In genomic region chr13:24786014-24786490, GRCm38 (mm10) we compare ENCODE assay signal across 9 mouse cellular contexts. TPM values are rescaled to one million over a fixed set of nuclear protein-coding genes. Genes with fewer than 3 reads are reported as not detected.
A peak's percentile ranks its signal among the peaks of the same experiment; 100 is the strongest.
DNase-seq lines count a peak whose midpoint lies in the region; ATAC-seq lines count a peak whose summit lies in the region.
"Had no signal": no experiment of that assay in that cellular context is flagged by ENCODE, and none has a peak within 500 bp of the region (broad histone marks: within the 10 kb centered on the region; RNA-seq: fewer than 3 reads in every experiment).

No protein-coding gene starts in this region.

- WGBS in midbrain, embryonic 14.5 days: 36% methylated on average over 11 of the region's 11 CpGs
- WGBS in midbrain, embryonic 15.5 days: 37% methylated on average over 11 of the region's 11 CpGs

- no peaks in the 10 kb centered on the region for H3K4me1 ChIP-seq in midbrain, embryonic 14.5 days (ENCODE audit: control insufficient read depth, insufficient read depth, low read length)
- no peaks in the 10 kb centered on the region for H3K4me1 ChIP-seq in midbrain, embryonic 15.5 days
- H3K4me1 ChIP-seq: embryonic facial prominence, embryonic 12.5 days had no signal

- H3K36me3 ChIP-seq in midbrain, embryonic 14.5 days (ENCODE audit: control insufficient read depth, insufficient read depth, low read length): no peaks in the 10 kb centered on the region
- no peaks in the 10 kb centered on the region for H3K36me3 ChIP-seq in midbrain, embryonic 15.5 days (replicated peaks)
- H3K36me3 ChIP-seq: embryonic facial prominence, embryonic 12.5 days had no signal

- DNase-seq in midbrain, embryonic 14.5 days: no peak
- DNase-seq in brain, adult 2 months (ENCODE audit: low read depth, low spot score): peak; percentile 97
- peak; percentile 71 for DNase-seq in kidney, adult 11 months
- DNase-seq in thymus, adult 18-20 months: peak; percentile 48 to 66
- no peak for DNase-seq in layer of hippocampus, adult 8-10 months (ENCODE audit: low spot score in 2 of 2)
- DNase-seq in gastrocnemius, adult 8-10 months (ENCODE audit: low spot score in 2 of 2): no peak

- H3K27me3 ChIP-seq in midbrain, embryonic 14.5 days (ENCODE audit: control insufficient read depth, insufficient read depth, low read length): no peaks in the 10 kb centered on the region
- H3K27me3 ChIP-seq in midbrain, embryonic 15.5 days (replicated peaks): no peaks in the 10 kb centered on the region
- H3K27me3 ChIP-seq: embryonic facial prominence, embryonic 12.5 days had no signal

- H3K4me3 ChIP-seq in midbrain, embryonic 14.5 days (replicated peaks; ENCODE audit: low read depth, low read length): no peak overlapping the region
- no peak overlapping the region for H3K4me3 ChIP-seq in midbrain, embryonic 15.5 days
- H3K4me3 ChIP-seq: embryonic facial prominence, embryonic 12.5 days had no signal

- no peak overlapping the region for H3K4me2 ChIP-seq in midbrain, embryonic 14.5 days (ENCODE audit: low read length)
- no peak overlapping the region for H3K4me2 ChIP-seq in midbrain, embryonic 15.5 days
- H3K4me2 ChIP-seq: embryonic facial prominence, embryonic 12.5 days had no signal

- no peak overlapping the region for H3K27ac ChIP-seq in midbrain, embryonic 14.5 days (replicated peaks; ENCODE audit: low read depth, low read length)
- H3K27ac ChIP-seq in midbrain, embryonic 15.5 days: no peak overlapping the region
- H3K27ac ChIP-seq: embryonic facial prominence, embryonic 12.5 days had no signal

- 0 out of 2 replicates have a peak, but pooled peaks have one; percentile 6 for ATAC-seq in midbrain, embryonic 14.5 days (ENCODE audit: low FRiP score, low TSS enrichment)
- ATAC-seq in midbrain, embryonic 15.5 days (replicated peaks): no peak; the same call in 1 of the 2 replicates

- no peak overlapping the region for H3K9ac ChIP-seq in midbrain, embryonic 14.5 days (replicated peaks; ENCODE audit: low read length)
- no peak overlapping the region for H3K9ac ChIP-seq in midbrain, embryonic 15.5 days
- H3K9ac ChIP-seq: embryonic facial prominence, embryonic 12.5 days had no signal

- no peaks in the 10 kb centered on the region for H3K9me3 ChIP-seq in midbrain, embryonic 14.5 days (ENCODE audit: control insufficient read depth, low read length)
- no peaks in the 10 kb centered on the region for H3K9me3 ChIP-seq in midbrain, embryonic 15.5 days
- H3K9me3 ChIP-seq: embryonic facial prominence, embryonic 12.5 days had no signal

RNA-seq across cellular contexts. Expression of gene BC005537, which starts 15.4 kb away (rescaled TPM):
- polyA plus RNA-seq in midbrain, embryonic 14.5 days (2014; fragmentation: Nextera tagmentation; extraction: Ambion mirVana): 51.8 and 76.3 TPM in 2 replicates
- polyA plus RNA-seq in midbrain, embryonic 15.5 days (2015; fragmentation: Nextera tagmentation; extraction: Ambion mirVana): 24.2 and 25.0 TPM in 2 replicates
- total RNA-seq in layer of hippocampus, adult 8-10 months (2022): 100 to 1,000 TPM; 137 to 156 (median 148) TPM
- 10 to 100 TPM; 45.0 to 68.9 (median 57.9) TPM for total RNA-seq in gastrocnemius, adult 8-10 months (2022)

RNA-seq across cellular contexts. Expression of gene Gmnn, which starts 24.3 kb away (rescaled TPM):
- 16.0 and 24.1 TPM in 2 replicates for polyA plus RNA-seq in midbrain, embryonic 14.5 days (2014; fragmentation: Nextera tagmentation; extraction: Ambion mirVana)
- polyA plus RNA-seq in midbrain, embryonic 15.5 days (2015; fragmentation: Nextera tagmentation; extraction: Ambion mirVana): 14.6 and 17.2 TPM in 2 replicates
- total RNA-seq in layer of hippocampus, adult 8-10 months (2022): 1 to 10 TPM; 2.0 to 5.6 (median 3.0) TPM
- 1 to 10 TPM; 3.1 to 4.9 (median 4.0) TPM for total RNA-seq in gastrocnemius, adult 8-10 months (2022)

RNA-seq across cellular contexts. Expression of gene Armh2, which starts 45.0 kb away (rescaled TPM):
- polyA plus RNA-seq in midbrain, embryonic 14.5 days (2014; fragmentation: Nextera tagmentation; extraction: Ambion mirVana): not detected in 2 replicates
- polyA plus RNA-seq in midbrain, embryonic 15.5 days (2015; fragmentation: Nextera tagmentation; extraction: Ambion mirVana): 0.19 TPM in 1 of 2 replicates, not detected in the other
- not detected for total RNA-seq in layer of hippocampus, adult 8-10 months (2022)
- not detected for total RNA-seq in gastrocnemius, adult 8-10 months (2022)
- polyA plus RNA-seq: embryonic facial prominence, embryonic 12.5 days; limb, embryonic 14.5 days had no signal

RNA-seq across cellular contexts. Expression of gene Acot13, which starts 45.3 kb away (rescaled TPM):
- polyA plus RNA-seq in midbrain, embryonic 14.5 days (2014; fragmentation: Nextera tagmentation; extraction: Ambion mirVana): 40.3 and 46.3 TPM in 2 replicates
- 43.5 and 49.2 TPM in 2 replicates for polyA plus RNA-seq in midbrain, embryonic 15.5 days (2015; fragmentation: Nextera tagmentation; extraction: Ambion mirVana)
- total RNA-seq in layer of hippocampus, adult 8-10 months (2022): 100 to 1,000 TPM in 2 of 4 experiments, 10 to 100 TPM in 2; 95.6 to 108 (median 98.4) TPM
- 100 to 1,000 TPM; 129 to 137 (median 136) TPM for total RNA-seq in gastrocnemius, adult 8-10 months (2022)

RNA-seq across cellular contexts. Expression of gene Tdp2, which starts 45.4 kb away (rescaled TPM):
- polyA plus RNA-seq in midbrain, embryonic 14.5 days (2014; fragmentation: Nextera tagmentation; extraction: Ambion mirVana): 36.4 and 40.4 TPM in 2 replicates
- 28.7 and 33.2 TPM in 2 replicates for polyA plus RNA-seq in midbrain, embryonic 15.5 days (2015; fragmentation: Nextera tagmentation; extraction: Ambion mirVana)
- 10 to 100 TPM; 24.3 to 29.5 (median 25.4) TPM for total RNA-seq in layer of hippocampus, adult 8-10 months (2022)
- total RNA-seq in gastrocnemius, adult 8-10 months (2022): 1 to 10 TPM; 7.2 to 9.8 (median 8.1) TPM

Comparison
In these comparisons a context has a peak if more than half of its experiments do, and no peak if none do; other contexts are left out.
1. DNase-seq: peak in brain, adult 2 months (single experiment), kidney, adult 11 months (single experiment) and thymus, adult 18-20 months (2 of 2); none in midbrain, embryonic 14.5 days (single experiment), layer of hippocampus, adult 8-10 months (0 of 2) and gastrocnemius, adult 8-10 months (0 of 2).